Mouse (Mus musculus) B cell, adult 62 days (primary cell): ENCODE results near the gene Kif2c. TPM values are rescaled to one million over a fixed set of nuclear protein-coding genes. Genes with fewer than 3 reads are reported as not detected.

ENCODE experiments used
- total RNA-seq: library from RNA; stranded (reverse); gene quantifications from 4 replicates; pipeline ENCODE4 v1.2.4, GENCODE M21; 2023

The Kif2c gene
- 0.58 to 0.81 TPM (median 0.78 TPM) in 3 of 4 replicates, not detected in the other for total RNA-seq

GRCm38 (mm10) chr4:117181863-117182758, at the start of gene Kif2c:
Gene Kif2c (minus strand): TSS chr4:117182639.

GRCm38 (mm10) chr4:117155792-117156355, 26.6 kb downstream of the Kif2c start, which contains the start of gene Rps8:
Gene Rps8 (minus strand): TSS chr4:117156243.

GRCm38 (mm10) chr4:117133817-117134600, 48.4 kb downstream of the Kif2c start, which contains the start of gene Plk3:
Gene Plk3 (minus strand): TSS chr4:117133963.

GRCm38 (mm10) chr4:117126675-117127290, 55.7 kb downstream of the Kif2c start, which contains the start of gene Tctex1d4:
Gene Tctex1d4 (plus strand): TSS chr4:117126794.

GRCm38 (mm10) chr4:117125348-117125909, 57.0 kb downstream of the Kif2c start, which contains the start of gene Btbd19:
Gene Btbd19 (minus strand): TSS chr4:117125725.

Other genes with a start within 250 kb of the Kif2c start
- 37.9 to 51.1 TPM (median 44.8 TPM) in 4 replicates for gene Urod, start 188.2 kb downstream of the Kif2c start, total RNA-seq
- 40.2 to 52.2 TPM (median 48.5 TPM) in 4 replicates for gene Hectd3, start 187.3 kb downstream of the Kif2c start, total RNA-seq
- gene Eif2b3, start 163.2 kb downstream of the Kif2c start, total RNA-seq = 27.5 to 33.1 TPM (median 31.5 TPM) in 4 replicates
- gene Ptch2, start 86.6 kb downstream of the Kif2c start, total RNA-seq = 0.19 to 0.26 TPM in 2 of 4 replicates, not detected in the others
- 20.0 to 24.8 TPM (median 23.0 TPM) in 4 replicates for gene Btbd19, start 56.9 kb downstream of the Kif2c start, total RNA-seq
- 1.4 TPM in 1 of 4 replicates, not detected in the others for gene Tctex1d4, start 55.8 kb downstream of the Kif2c start, total RNA-seq
- 26.1 to 27.5 TPM (median 26.9 TPM) in 4 replicates for gene Plk3, start 48.7 kb downstream of the Kif2c start, total RNA-seq
- 2,066 to 2,288 TPM (median 2,119 TPM) in 4 replicates for gene Rps8, start 26.4 kb downstream of the Kif2c start, total RNA-seq
- gene Tmem53, start 69.3 kb upstream of the Kif2c start, total RNA-seq = 0.46 TPM in 1 of 4 replicates, not detected in the others
- not detected in 4 replicates for gene Armh1, start 69.5 kb upstream of the Kif2c start, total RNA-seq